Mouse (Mus musculus): ENCODE results near the gene Stard5. TPM values are rescaled to one million over a fixed set of nuclear protein-coding genes. Genes with fewer than 3 reads are reported as not detected.

Gene Stard5
- total RNA-seq, 1 experiment from 2014 or later, result 49.9 TPM

Other genes starting within 250 kb of the Stard5 start
- gene Tmc3, start 47.0 kb upstream of the Stard5 start, total RNA-seq (2017), result 0.35 TPM in 1 of 2 replicates, not detected in the other
- gene Il16, start 113.8 kb downstream of the Stard5 start, total RNA-seq (2017), result 454 and 474 TPM in 2 replicates
- gene Cfap161, start 162.9 kb downstream of the Stard5 start, total RNA-seq (2017), result not detected in 2 replicates